Mouse (Mus musculus): ENCODE measurements around the gene Cacna2d1. TPM values are rescaled to one million over a fixed set of nuclear protein-coding genes. Genes with fewer than 3 reads are reported as not detected.

The Cacna2d1 gene
- total RNA-seq, 2 experiments from 2014 or later = 1.5 to 2.1 TPM

- ATAC-seq (replicated peaks; ENCODE audit: low FRiP score, poor library complexity, severe bottlenecking) = no peak
Observed at GRCm38 (mm10) chr5:16357709-16358108, 423.2 kb downstream of the Cacna2d1 start.

GRCm38 (mm10) chr5:16362076-16362475 is 427.6 kb downstream of the Cacna2d1 start:
- no peak for ATAC-seq (replicated peaks; ENCODE audit: low FRiP score, poor library complexity, severe bottlenecking)

DNA sequence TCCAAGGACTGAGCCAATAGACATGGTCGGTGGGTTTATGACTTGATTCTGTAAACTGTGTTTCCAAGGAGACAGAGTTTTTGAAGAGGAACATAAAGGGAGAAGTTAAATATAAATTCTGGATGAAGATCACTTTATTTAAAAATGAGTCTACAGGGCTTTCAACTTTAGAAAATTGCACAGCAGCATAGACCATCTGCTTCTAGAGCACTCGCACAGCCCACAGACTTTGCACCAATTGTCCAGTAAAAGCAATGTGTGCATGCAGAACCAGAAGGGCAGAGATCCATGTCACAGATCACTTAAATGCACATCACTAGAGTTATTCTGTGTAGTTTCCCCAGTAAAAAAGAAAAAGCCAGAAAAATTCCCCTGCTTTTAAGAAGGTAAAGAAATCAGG is 428.7 kb downstream of the Cacna2d1 start:
- no peak for ATAC-seq (replicated peaks; ENCODE audit: low FRiP score, poor library complexity, severe bottlenecking)

DNA sequence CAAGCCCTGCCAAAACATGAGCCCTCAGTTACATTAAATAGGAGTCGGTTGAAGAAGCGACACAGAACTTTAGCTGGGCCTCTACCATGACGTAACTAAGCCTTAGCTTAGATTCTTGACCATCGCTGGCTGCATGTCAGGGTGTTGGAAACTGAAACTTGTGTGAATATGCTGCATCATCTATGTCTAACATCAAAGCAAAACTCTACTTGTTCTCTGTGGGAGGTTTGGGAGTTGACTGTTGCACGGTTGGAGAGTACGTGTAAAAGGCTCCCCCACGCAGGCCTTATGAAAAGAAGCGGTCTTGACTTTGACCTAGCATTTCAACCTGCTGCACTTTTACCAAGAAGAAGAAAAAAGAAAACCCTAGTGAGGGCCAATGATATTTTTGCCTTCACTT is 436.2 kb downstream of the Cacna2d1 start:
- ATAC-seq (replicated peaks; ENCODE audit: low FRiP score, poor library complexity, severe bottlenecking) = no peak

DNA sequence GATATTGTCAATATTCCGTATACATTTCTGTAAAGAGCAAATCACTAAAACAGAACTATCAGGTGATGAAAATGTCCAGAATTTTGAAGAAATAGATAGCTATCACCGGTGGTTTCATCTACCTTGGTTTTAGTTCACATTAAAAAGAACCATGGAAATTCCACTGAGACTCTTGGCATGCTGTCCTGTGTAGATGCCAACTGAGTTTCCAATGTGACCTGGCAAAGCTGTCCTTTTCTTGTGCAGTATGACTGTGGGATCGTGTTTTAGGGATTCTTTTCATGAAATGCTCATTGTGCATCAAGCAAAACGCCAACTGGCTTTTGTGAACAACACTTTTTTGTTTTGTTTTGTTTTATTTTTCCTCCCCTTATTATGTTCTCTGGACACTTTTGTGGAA is 439.5 kb downstream of the Cacna2d1 start:
- no peak for ATAC-seq (replicated peaks; ENCODE audit: low FRiP score, poor library complexity, severe bottlenecking)

GRCm38 (mm10) chr5:16376329-16376908 is 441.9 kb downstream of the Cacna2d1 start:
- peak; percentile 86 for ATAC-seq (replicated peaks; ENCODE audit: low FRiP score, poor library complexity, severe bottlenecking)

DNA sequence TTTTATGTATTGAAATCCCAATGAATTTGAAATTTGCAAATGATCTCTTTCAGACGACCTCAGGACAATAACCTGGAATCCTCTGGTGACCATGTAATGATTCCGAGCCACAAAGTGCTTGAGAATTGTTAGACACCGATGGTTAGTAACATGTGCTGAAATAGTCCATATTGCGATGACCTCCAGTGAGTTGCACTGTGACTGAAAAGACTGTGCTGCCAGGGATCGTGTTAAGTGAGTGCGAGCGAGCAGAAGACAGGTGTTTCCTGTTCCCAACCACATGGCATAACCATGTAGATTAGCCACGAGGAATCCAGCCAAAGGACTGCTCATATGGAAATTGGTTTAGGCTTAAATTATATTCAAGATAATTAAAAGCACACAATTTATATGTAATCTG is 475.5 kb downstream of the Cacna2d1 start:
- no peak for ATAC-seq (replicated peaks; ENCODE audit: low FRiP score, poor library complexity, severe bottlenecking)

GRCm38 (mm10) chr5:16414693-16415092 is 480.2 kb downstream of the Cacna2d1 start:
- ATAC-seq (replicated peaks; ENCODE audit: low FRiP score, poor library complexity, severe bottlenecking) = no peak

DNA sequence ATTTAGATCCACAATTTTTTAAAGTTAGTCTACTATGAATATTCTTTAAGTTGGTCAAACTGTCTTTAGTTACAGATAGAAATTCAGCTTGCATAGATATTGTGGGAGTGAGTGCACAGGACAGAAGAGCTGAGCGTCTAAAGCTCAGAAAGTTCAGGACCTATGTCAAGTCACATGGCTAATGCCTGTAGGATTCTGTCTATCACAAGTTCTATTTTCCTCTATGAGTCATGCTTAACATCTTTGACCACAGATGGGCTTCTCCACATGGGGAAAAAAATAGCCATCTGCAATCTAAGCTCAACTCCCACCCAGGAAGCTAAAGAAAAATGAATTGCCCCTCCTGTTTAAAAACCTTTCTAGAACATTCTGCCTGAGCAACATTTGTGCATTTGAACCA is 483.5 kb downstream of the Cacna2d1 start:
- ATAC-seq (replicated peaks; ENCODE audit: low FRiP score, poor library complexity, severe bottlenecking) = no peak

DNA sequence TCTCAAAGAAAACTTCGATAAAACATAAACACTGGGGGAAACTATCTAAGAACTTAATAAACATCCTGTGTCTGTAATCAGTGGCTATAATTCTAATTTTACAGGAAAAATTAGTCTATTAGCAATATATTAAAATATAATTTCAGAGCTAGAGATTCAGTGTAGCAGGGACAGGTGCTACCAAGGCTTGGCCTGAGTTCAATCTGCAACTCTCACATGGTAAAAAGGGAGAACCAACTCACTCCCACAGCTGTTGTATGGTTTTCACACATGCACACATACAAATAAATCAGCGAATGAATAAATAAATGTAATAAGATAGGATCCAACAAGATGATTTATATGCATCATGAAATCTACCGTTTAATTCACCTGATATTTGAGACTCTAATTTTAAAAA is 484.0 kb downstream of the Cacna2d1 start:
- no peak for ATAC-seq (replicated peaks; ENCODE audit: low FRiP score, poor library complexity, severe bottlenecking)

Other genes with a start within 250 kb of the Cacna2d1 start
- gene Speer4c, start 220.4 kb upstream of the Cacna2d1 start, total RNA-seq (2015; ENCODE audit: low replicate concordance) = not detected in 2 replicates
- not detected in 2 replicates for gene Speer4c, start 220.4 kb upstream of the Cacna2d1 start, total RNA-seq (2017; ENCODE audit: low replicate concordance)

Data from erythroid progenitor cell, adult 5-6 weeks (primary cell).